Mouse (Mus musculus) embryonic fibroblast, embryonic 13.5 days (primary cell): ENCODE results near the gene Hmces. TPM values are rescaled to one million over a fixed set of nuclear protein-coding genes. Genes with fewer than 3 reads are reported as not detected.

Source experiments
- H3K27ac ChIP-seq: 2 replicates; pipeline ENCODE4 v1.5.1; 2012; ENCODE audit warnings: low read length, control low read depth, inconsistent platforms; ENCODE audit not compliant: insufficient read depth
- H3K4me1 ChIP-seq: 2 replicates; pipeline ENCODE4 v1.6.1; 2011; ENCODE audit warnings: low read length; ENCODE audit not compliant: control insufficient read depth, insufficient read depth
- H3K4me3 ChIP-seq: 2 replicates; pipeline ENCODE4 v1.5.1; 2011; ENCODE audit warnings: mild to moderate bottlenecking, control low read depth, low read length; ENCODE audit not compliant: insufficient read depth
- CTCF ChIP-seq: IDR thresholded peaks from 2 replicates; pipeline ENCODE4 v1.5.1; 2011; ENCODE audit warnings: mild to moderate bottlenecking, control low read depth, low read length, moderate library complexity, borderline replicate concordance; ENCODE audit not compliant: insufficient read depth
- POLR2A ChIP-seq: IDR thresholded peaks from 2 replicates; pipeline ENCODE4 v1.6.1; 2011; ENCODE audit warnings: low read depth, mild to moderate bottlenecking, control low read depth, low read length, moderate library complexity
- polyA plus RNA-seq: library from polyadenylated mRNA; stranded (reverse); fragments of >200 nt; gene quantifications from 2 replicates; pipeline ENCODE4 v1.2.4, GENCODE M21; 2011; ENCODE audit warnings: low read depth; ENCODE audit not compliant: missing spikeins, insufficient read length

Gene Hmces
- polyA plus RNA-seq, 1 experiment: 23.4 TPM

- H3K4me3 ChIP-seq: no peak overlapping the region
These were observed 66.0 kb downstream of the Hmces start for GRCm38 (mm10) chr6:87979728-87980127.

GRCm38 (mm10) chr6:87980374-87981029 is 66.8 kb downstream of the Hmces start:
- Histone ChIP-seq H3K4me3 (peak overlapping the region; percentile 66), H3K4me1 (no peaks in the 10 kb centered on the region), H3K27ac (no peak overlapping the region)
- TF ChIP-seq POLR2A: no peak
- TF ChIP-seq CTCF: no peak

More at GRCm38 (mm10) chr6:87979728-87980127, 66.0 kb downstream of the Hmces start:
- TF ChIP-seq POLR2A: peak; percentile 10; the same call in 1 of the 2 replicates
- no peak for TF ChIP-seq CTCF
- no peak overlapping the region for H3K27ac ChIP-seq
- no peaks in the 10 kb centered on the region for H3K4me1 ChIP-seq

GRCm38 (mm10) chr6:87981030-87981485 is 67.3 kb downstream of the Hmces start:
- TF ChIP-seq CTCF: no peak
- no peak for TF ChIP-seq POLR2A

GRCm38 (mm10) chr6:87981547-87982256 is 68.0 kb downstream of the Hmces start, which contains the start of gene H1fx:
H1fx (minus strand) TSS chr6:87981637.
- Histone ChIP-seq H3K4me1 (no peaks in the 10 kb centered on the region), H3K27ac (no peak within 1 kb of the TSS), H3K4me3 (peak within 1 kb of the TSS; percentile 71)
- TF ChIP-seq CTCF (peak; percentile 39; the same call in 1 of the 2 replicates), POLR2A (peak; percentile 65)

More at GRCm38 (mm10) chr6:87981030-87981485, 67.3 kb downstream of the Hmces start:
- H3K4me3 ChIP-seq: peak overlapping the region; percentile 66
- H3K27ac ChIP-seq: no peak overlapping the region
- H3K4me1 ChIP-seq: no peaks in the 10 kb centered on the region

GRCm38 (mm10) chr6:87982506-87982905 is 68.8 kb downstream of the Hmces start:
- H3K27ac ChIP-seq: no peak overlapping the region
- H3K4me3 ChIP-seq: no peak overlapping the region
- no peak for TF ChIP-seq POLR2A
- no peak for TF ChIP-seq CTCF
- no peaks in the 10 kb centered on the region for H3K4me1 ChIP-seq

Other genes with a start within 250 kb of the Hmces start
- gene Aplf, start 241.7 kb upstream of the Hmces start, polyA plus RNA-seq: 8.8 and 9.7 TPM in 2 replicates
- not detected in 2 replicates for gene Efcc1, start 183.1 kb upstream of the Hmces start, polyA plus RNA-seq
- gene Gp9, start 135.9 kb upstream of the Hmces start, polyA plus RNA-seq: not detected in 2 replicates
- gene Rab43, start 101.8 kb upstream of the Hmces start, polyA plus RNA-seq: 15.5 and 23.6 TPM in 2 replicates
- gene Gm45140, start 78.1 kb upstream of the Hmces start, polyA plus RNA-seq: 2.5 and 8.9 TPM in 2 replicates
- gene Isy1, start 75.1 kb upstream of the Hmces start, polyA plus RNA-seq: 48.9 and 52.5 TPM in 2 replicates
- gene Cnbp, start 62.8 kb upstream of the Hmces start, polyA plus RNA-seq: 353 and 374 TPM in 2 replicates
- gene Copg1, start 26.1 kb upstream of the Hmces start, polyA plus RNA-seq: 230 TPM in 2 replicates
- 11.4 and 17.0 TPM in 2 replicates for gene H1fx, start 67.7 kb downstream of the Hmces start, polyA plus RNA-seq
- gene Rab7, start 131.3 kb downstream of the Hmces start, polyA plus RNA-seq: 255 and 279 TPM in 2 replicates
- 336 and 384 TPM in 2 replicates for gene Rpn1, start 170.5 kb downstream of the Hmces start, polyA plus RNA-seq